Mouse (Mus musculus): Measurements from ENCODE around the gene Pgk1. TPM values are rescaled to one million over a fixed set of nuclear protein-coding genes. Genes with fewer than 3 reads are reported as not detected.

Gene Pgk1
- polyA plus RNA-seq, 1 experiment from 2014 or later = 326 TPM

GRCm38 (mm10) chrX:106219171-106220032 is 32.5 kb downstream of the Pgk1 start:
- no peaks in the 10 kb centered on the region for H3K4me1 ChIP-seq
- H3K9me3 ChIP-seq (replicated peaks) = no peaks in the 10 kb centered on the region
- peak overlapping the region; percentile 47 for H3K9ac ChIP-seq
- 29% methylated on average over 60 of the region's 60 CpGs for WGBS
- H3K27ac ChIP-seq (replicated peaks) = peak overlapping the region; percentile 80
- H3K27me3 ChIP-seq = no peaks in the 10 kb centered on the region
- H3K4me2 ChIP-seq (replicated peaks) = peak overlapping the region; percentile 50
- no peaks in the 10 kb centered on the region for H3K36me3 ChIP-seq
- ATAC-seq (ENCODE audit: insufficient number of reproducible peaks, low FRiP score, low TSS enrichment, low read depth) = peak; percentile 93
- peak overlapping the region; percentile 58 for H3K4me3 ChIP-seq (replicated peaks)

GRCm38 (mm10) chrX:106221058-106221457 is 34.2 kb downstream of the Pgk1 start, which contains the start of gene Taf9b:
Gene Taf9b (minus strand): TSS chrX:106221158.
- 90% methylated on average over 25 of the region's 25 CpGs for WGBS
- no peak for ATAC-seq (ENCODE audit: insufficient number of reproducible peaks, low FRiP score, low TSS enrichment, low read depth)

More at GRCm38 (mm10) chrX:106221058-106221457, 34.2 kb downstream of the Pgk1 start, which contains the start of gene Taf9b:
- H3K4me1 ChIP-seq = no peaks in the 10 kb centered on the region
- H3K9ac ChIP-seq = no peak within 1 kb of the TSS
- H3K4me3 ChIP-seq (replicated peaks) = peak within 1 kb of the TSS; percentile 58
- no peak within 1 kb of the TSS for H3K27ac ChIP-seq (replicated peaks)
- H3K36me3 ChIP-seq = no peaks in the 10 kb centered on the region
- H3K9me3 ChIP-seq (replicated peaks) = no peaks in the 10 kb centered on the region
- H3K27me3 ChIP-seq = no peaks in the 10 kb centered on the region
- peak within 1 kb of the TSS; percentile 50 for H3K4me2 ChIP-seq (replicated peaks)

Other genes with a start within 250 kb of the Pgk1 start
- 56.8 and 57.0 TPM in 2 replicates for gene Magt1, start 175.2 kb upstream of the Pgk1 start, polyA plus RNA-seq (2015; fragmentation: Nextera tagmentation; extraction: Ambion mirVana)
- 330 and 354 TPM in 2 replicates for gene Cox7b, start 171.4 kb upstream of the Pgk1 start, polyA plus RNA-seq (2015; fragmentation: Nextera tagmentation; extraction: Ambion mirVana)
- gene Atp7a, start 159.8 kb upstream of the Pgk1 start, polyA plus RNA-seq (2015; fragmentation: Nextera tagmentation; extraction: Ambion mirVana) = 20.4 and 21.2 TPM in 2 replicates
- 1.00 and 1.3 TPM in 2 replicates for gene Tlr13, start 43.9 kb upstream of the Pgk1 start, polyA plus RNA-seq (2015; fragmentation: Nextera tagmentation; extraction: Ambion mirVana)
- gene Taf9b, start 34.1 kb downstream of the Pgk1 start, polyA plus RNA-seq (2015; fragmentation: Nextera tagmentation; extraction: Ambion mirVana) = 9.2 and 9.5 TPM in 2 replicates
- gene Fnd3c2, start 68.3 kb downstream of the Pgk1 start, polyA plus RNA-seq (2015; fragmentation: Nextera tagmentation; extraction: Ambion mirVana) = not detected in 2 replicates

All from embryonic facial prominence, embryonic 15.5 days (tissue).